Mouse (Mus musculus) testis, adult 2 months (tissue): Measurements from ENCODE around the gene Echdc1. TPM values are rescaled to one million over a fixed set of nuclear protein-coding genes. Genes with fewer than 3 reads are reported as not detected.

ENCODE experiments used
- H3K27ac ChIP-seq: fragments of 200-500 bp; 2 replicates; pipeline ENCODE4 v1.5.1; 2012; ENCODE audit warnings: low read depth, low read length; ENCODE audit not compliant: control insufficient read depth, insufficient read depth
- H3K27me3 ChIP-seq: fragments of 200-500 bp; 2 replicates; pipeline ENCODE4 v1.6.1; 2012; ENCODE audit warnings: mild to moderate bottlenecking, low read length, moderate library complexity; ENCODE audit not compliant: control insufficient read depth, insufficient read depth
- H3K36me3 ChIP-seq: fragments of 200-500 bp; 2 replicates; pipeline ENCODE4 v1.6.1; 2012; ENCODE audit warnings: mild to moderate bottlenecking, low read length; ENCODE audit not compliant: control insufficient read depth, insufficient read depth
- H3K4me1 ChIP-seq: fragments of 200-500 bp; 2 replicates; pipeline ENCODE4 v1.6.1; 2012; ENCODE audit warnings: low read length; ENCODE audit not compliant: control insufficient read depth, insufficient read depth
- H3K4me3 ChIP-seq: fragments of 200-500 bp; 2 replicates; pipeline ENCODE4 v1.5.1; 2012; ENCODE audit warnings: low read depth, mild to moderate bottlenecking, low read length, moderate library complexity, mixed read lengths; ENCODE audit not compliant: control insufficient read depth
- CTCF ChIP-seq: fragments of 200-500 bp; IDR thresholded peaks from 2 replicates; pipeline ENCODE4 v1.5.1; 2012; ENCODE audit warnings: low read depth, mild to moderate bottlenecking, inconsistent platforms, low read length, moderate library complexity; ENCODE audit not compliant: control insufficient read depth, insufficient read depth, insufficient replicate concordance
- POLR2A ChIP-seq: fragments of 200-500 bp; IDR thresholded peaks from 2 replicates; pipeline ENCODE4 v1.6.1; 2012; ENCODE audit warnings: low read depth, mild to moderate bottlenecking, inconsistent platforms, low read length, moderate library complexity; ENCODE audit not compliant: control insufficient read depth
- polyA plus RNA-seq: library from polyadenylated mRNA; depleted of rRNA; stranded (reverse); fragments of >200 nt; gene quantifications from 2 replicates; pipeline ENCODE4 v1.2.3, GENCODE M21; 2012

The Echdc1 gene
- polyA plus RNA-seq, 1 experiment, result 14.0 TPM

DNA sequence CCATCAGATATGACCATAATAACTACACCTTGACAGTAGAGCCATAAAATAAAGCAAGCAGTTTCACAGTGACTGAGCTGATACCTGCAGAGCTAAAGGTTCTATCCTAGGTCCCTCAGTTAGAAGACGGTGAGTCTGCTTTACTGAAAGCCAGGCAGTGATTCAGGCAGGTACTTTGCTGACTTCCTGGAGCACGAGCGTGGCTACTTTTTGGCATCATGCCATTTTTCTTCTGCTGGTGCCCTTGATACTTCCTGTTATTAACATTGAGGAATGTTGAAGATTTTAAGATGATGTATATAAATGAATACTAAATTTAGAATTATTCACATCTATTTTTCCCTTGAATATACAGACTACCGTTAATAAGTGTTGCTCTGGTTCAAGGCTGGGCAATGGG is 20.9 kb downstream of the Echdc1 start:
- Histone ChIP-seq H3K4me1 (no peaks in the 10 kb centered on the region), H3K27ac (no peak overlapping the region), H3K36me3 (no peaks in the 10 kb centered on the region), H3K4me3 (no peak overlapping the region), H3K27me3 (no peaks in the 10 kb centered on the region)
- TF ChIP-seq CTCF (no peak), POLR2A (no peak)

- Histone ChIP-seq H3K27ac (no peak overlapping the region), H3K27me3 (no peaks in the 10 kb centered on the region), H3K4me1 (no peaks in the 10 kb centered on the region), H3K4me3 (no peak overlapping the region), H3K36me3 (no peaks in the 10 kb centered on the region)
- no peak for TF ChIP-seq POLR2A
- TF ChIP-seq CTCF, result no peak
Measured at GRCm38 (mm10) chr10:29338355-29339056, 25.5 kb downstream of the Echdc1 start.

- Histone ChIP-seq H3K36me3 (no peaks in the 10 kb centered on the region; the same call in 1 of the 2 replicates), H3K4me3 (no peak overlapping the region), H3K27ac (no peak overlapping the region), H3K4me1 (no peaks in the 10 kb centered on the region), H3K27me3 (no peaks in the 10 kb centered on the region)
- TF ChIP-seq CTCF (no peak), POLR2A (no peak)
Measured at GRCm38 (mm10) chr10:29344232-29344631, 31.3 kb downstream of the Echdc1 start.

GRCm38 (mm10) chr10:29346638-29347037 is 33.7 kb downstream of the Echdc1 start:
- Histone ChIP-seq H3K4me3 (no peak overlapping the region), H3K4me1 (no peaks in the 10 kb centered on the region), H3K27ac (no peak overlapping the region), H3K36me3 (no peaks in the 10 kb centered on the region; the same call in 1 of the 2 replicates), H3K27me3 (no peaks in the 10 kb centered on the region)
- no peak for TF ChIP-seq CTCF
- TF ChIP-seq POLR2A, result no peak

DNA sequence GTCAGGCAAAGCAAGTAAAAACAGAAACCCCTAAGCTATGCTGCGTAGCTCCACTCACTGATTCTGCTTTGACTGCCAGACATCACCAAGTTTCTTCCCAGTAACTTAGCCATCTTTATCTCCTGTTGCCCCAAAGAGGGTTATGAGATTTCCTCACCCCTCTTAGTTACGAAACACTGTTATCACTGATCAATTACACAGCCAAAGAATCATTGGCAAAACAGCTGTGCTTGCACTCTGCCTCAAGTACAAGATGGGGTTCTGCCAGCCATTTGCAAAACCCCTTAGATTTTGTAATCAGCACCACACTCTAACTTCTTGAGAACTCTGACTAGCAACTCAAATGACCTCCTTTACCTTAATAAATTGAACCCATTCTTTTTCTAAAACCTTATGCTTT is 38.5 kb downstream of the Echdc1 start:
- TF ChIP-seq POLR2A (no peak), CTCF (no peak)
- Histone ChIP-seq H3K36me3 (no peaks in the 10 kb centered on the region; the same call in 1 of the 2 replicates), H3K27me3 (no peaks in the 10 kb centered on the region), H3K27ac (no peak overlapping the region), H3K4me3 (no peak overlapping the region), H3K4me1 (no peaks in the 10 kb centered on the region)

- Histone ChIP-seq H3K4me3 (no peak overlapping the region), H3K36me3 (no peaks in the 10 kb centered on the region), H3K4me1 (no peaks in the 10 kb centered on the region), H3K27me3 (no peaks in the 10 kb centered on the region), H3K27ac (no peak overlapping the region)
- TF ChIP-seq CTCF (no peak), POLR2A (no peak)
Measured at GRCm38 (mm10) chr10:29352575-29352974, 39.6 kb downstream of the Echdc1 start.

GRCm38 (mm10) chr10:29354183-29354582 is 41.2 kb downstream of the Echdc1 start:
- no peaks in the 10 kb centered on the region for H3K27me3 ChIP-seq
- H3K36me3 ChIP-seq, result no peaks in the 10 kb centered on the region
- H3K4me3 ChIP-seq, result no peak overlapping the region
- H3K27ac ChIP-seq, result no peak overlapping the region
- H3K4me1 ChIP-seq, result no peaks in the 10 kb centered on the region
- TF ChIP-seq CTCF, result no peak
- TF ChIP-seq POLR2A, result no peak
